Mouse (Mus musculus): ENCODE measurements around the gene Vmn1r185.
"Not testable (repeated sequence)": the region's sequence is repeated elsewhere in the genome, so short reads cannot be mapped to it uniquely, and the experiment has no call there.

Vmn1r185 gene

GRCm38 (mm10) chr7:26618364-26618763 is at the start of gene Vmn1r185:
Gene Vmn1r185 (minus strand): TSS chr7:26618464.
- DNase-seq (ENCODE audit: low read depth, low spot score), result not testable (repeated sequence)

GRCm38 (mm10) chr7:26667466-26667865 is 49.2 kb upstream of the Vmn1r185 start:
- DNase-seq (ENCODE audit: low read depth, low spot score), result not testable (repeated sequence)

- no peak for DNase-seq (ENCODE audit: low read depth, low spot score)
Measured at GRCm38 (mm10) chr7:26666011-26666410, 47.7 kb upstream of the Vmn1r185 start.

DNA sequence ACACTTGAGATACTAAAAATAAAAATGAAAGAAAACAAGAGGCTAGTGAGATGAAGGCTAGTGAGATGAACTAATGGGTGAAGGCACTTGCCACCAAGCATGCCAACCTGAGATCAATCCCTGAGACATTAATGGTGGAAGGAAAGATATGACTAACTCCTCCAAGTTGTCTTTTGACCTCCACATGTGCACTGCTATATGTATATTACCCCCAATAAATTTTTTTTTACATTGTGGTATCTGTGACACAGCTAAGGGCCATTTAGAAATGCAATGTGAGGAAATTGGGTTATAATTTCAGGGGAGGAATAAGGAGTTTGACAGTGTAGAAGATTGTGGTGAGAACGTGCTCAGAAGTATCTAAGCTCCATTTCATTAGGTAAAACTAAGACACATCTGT is 28.5 kb downstream of the Vmn1r185 start:
- no peak for DNase-seq (ENCODE audit: low read depth, low spot score)

DNA sequence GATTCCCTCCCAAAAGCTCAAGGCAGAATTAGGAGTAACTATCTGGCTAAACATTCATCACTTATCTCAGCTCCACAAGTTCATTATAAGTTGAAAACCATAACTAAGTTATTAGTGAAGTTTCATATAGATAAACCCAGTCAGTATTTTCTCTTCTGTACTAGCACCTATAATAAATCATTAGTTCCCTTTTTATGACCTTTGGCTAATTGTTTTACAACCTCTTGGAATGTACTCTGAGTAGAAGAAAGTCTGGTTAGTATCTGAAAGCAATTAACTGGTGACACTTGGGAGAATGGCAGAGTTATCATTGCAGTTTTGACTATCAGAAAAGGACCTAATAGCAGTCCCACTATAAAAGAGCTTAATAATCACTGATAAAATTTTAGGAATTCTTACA is 29.2 kb downstream of the Vmn1r185 start:
- no peak for DNase-seq (ENCODE audit: low read depth, low spot score)

All from retina, adult 2 months (tissue).